Mouse (Mus musculus) gastrocnemius, postnatal 36 days (tissue): ENCODE data around the gene Cacna1c. TPM values are rescaled to one million over a fixed set of nuclear protein-coding genes. Genes with fewer than 3 reads are reported as not detected.

Experiments used
- DNase-seq, 2 experiments: peaks; one replicate each; pipeline ENCODE4 v3.0.0; 2022
- intact Hi-C: fragments of 180-260 bp; cut with DNase I; formaldehyde crosslinking; loops from one replicate; pipeline ENCODE4 v1.15.1; 2025
- total RNA-seq, 2 experiments: library from RNA; stranded (reverse); gene quantifications; 2 replicates each; pipeline ENCODE4 v1.2.3; 2021

The Cacna1c gene
- total RNA-seq, 2 experiments from 2014 or later: 1.5 to 2.3 TPM

GRCm38 (mm10) chr6:119175078-119175853 is 21.0 kb downstream of the Cacna1c start, which contains the start of gene Dcp1b:
Dcp1b (plus strand) TSS chr6:119175253.
- intact Hi-C loops: no loop called here
- DNase-seq: peak; percentile 74 to 84

- DNase-seq: no peak
- intact Hi-C loops: no loop called here
These were observed 21.7 kb downstream of the Cacna1c start for GRCm38 (mm10) chr6:119174307-119175074.

GRCm38 (mm10) chr6:119165677-119166076 is 30.5 kb downstream of the Cacna1c start:
- DNase-seq: no peak
- intact Hi-C loops: no loop called here

- intact Hi-C loops: no loop called here
- DNase-seq: no peak
These were observed 51.1 kb downstream of the Cacna1c start for GRCm38 (mm10) chr6:119145109-119145508.

GRCm38 (mm10) chr6:119139561-119139960 is 56.7 kb downstream of the Cacna1c start:
- DNase-seq: no peak
- intact Hi-C loops: no loop called here

- intact Hi-C loops: no loop called here
- DNase-seq: no peak
These were observed 58.5 kb downstream of the Cacna1c start for GRCm38 (mm10) chr6:119137768-119138167.

- no peak for DNase-seq
- intact Hi-C loops: loop anchor here (5.0 kb wide), 1 partner anchor 214 kb away; no protein-coding TSS in a partner anchor
These were observed 63.4 kb downstream of the Cacna1c start for GRCm38 (mm10) chr6:119132863-119133262.

GRCm38 (mm10) chr6:119132111-119132735 is 64.0 kb downstream of the Cacna1c start:
- no peak for DNase-seq
- intact Hi-C loops: loop anchor here (5.0 kb wide), 1 partner anchor 215 kb away; no protein-coding TSS in a partner anchor

- DNase-seq: peak; percentile 17 to 18
- intact Hi-C loops: loop anchor here (5.0 to 10.0 kb wide), 2 partner anchors 218 to 305 kb away; no protein-coding TSS in a partner anchor
These were observed 66.6 kb downstream of the Cacna1c start for GRCm38 (mm10) chr6:119129664-119130063.

- intact Hi-C loops: loop anchor here (10.0 kb wide), 1 partner anchor 306 kb away; no protein-coding TSS in a partner anchor
- DNase-seq: no peak
These were observed 67.7 kb downstream of the Cacna1c start for GRCm38 (mm10) chr6:119128521-119128920.

- DNase-seq: no peak
- intact Hi-C loops: loop anchor here (10.0 kb wide), 1 partner anchor 307 kb away; no protein-coding TSS in a partner anchor
These were observed 68.1 kb downstream of the Cacna1c start for GRCm38 (mm10) chr6:119128076-119128475.

- intact Hi-C loops: loop anchor here (10.0 kb wide), 1 partner anchor 308 kb away; no protein-coding TSS in a partner anchor
- no peak for DNase-seq
These were observed 69.2 kb downstream of the Cacna1c start for GRCm38 (mm10) chr6:119126991-119127390.

GRCm38 (mm10) chr6:119118371-119118770 is 77.8 kb downstream of the Cacna1c start:
- no peak for DNase-seq
- intact Hi-C loops: no loop called here

- no peak for DNase-seq
- intact Hi-C loops: no loop called here
These were observed 79.9 kb downstream of the Cacna1c start for GRCm38 (mm10) chr6:119116290-119116689.

GRCm38 (mm10) chr6:119113362-119113761 is 82.9 kb downstream of the Cacna1c start:
- intact Hi-C loops: loop anchor here (5.0 kb wide), 1 partner anchor 486 kb away; no protein-coding TSS in a partner anchor
- DNase-seq: no peak

- intact Hi-C loops: loop anchor here (5.0 kb wide), 1 partner anchor 483 kb away; no protein-coding TSS in a partner anchor
- no peak for DNase-seq
These were observed 85.8 kb downstream of the Cacna1c start for GRCm38 (mm10) chr6:119110369-119110768.

- intact Hi-C loops: no loop called here
- peak; percentile 25 to 39 for DNase-seq
These were observed 87.5 kb downstream of the Cacna1c start for GRCm38 (mm10) chr6:119108466-119109394.

- no peak for DNase-seq
- intact Hi-C loops: no loop called here
These were observed 88.3 kb downstream of the Cacna1c start for GRCm38 (mm10) chr6:119107856-119108465.
